Mouse (Mus musculus): ENCODE results near the gene Myl6. TPM values are rescaled to one million over a fixed set of nuclear protein-coding genes. Genes with fewer than 3 reads are reported as not detected.

The Myl6 gene
- total and polyA plus RNA-seq, 2 experiments from 2014 or later: 565 to 1,089 TPM

DNA sequence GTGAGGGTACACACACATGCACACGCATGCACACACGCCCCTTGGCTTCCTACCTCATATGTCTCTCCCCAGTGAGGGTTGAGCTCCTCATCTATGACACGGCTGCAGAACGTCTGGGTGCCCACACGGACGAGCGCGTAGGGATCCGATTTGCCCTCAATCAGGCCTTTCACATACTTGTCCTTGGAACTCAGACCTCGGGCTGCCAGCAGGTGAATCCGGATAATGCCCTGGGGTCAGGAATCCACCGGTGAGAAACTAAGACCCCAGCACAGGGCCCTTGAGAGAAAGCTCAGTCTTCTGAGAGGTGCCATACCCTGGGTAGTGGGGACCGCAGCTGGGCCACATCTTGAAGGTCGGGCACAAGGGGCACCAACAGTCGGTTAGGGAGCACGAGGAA, 26.6 kb upstream of the Myl6 start:
- no peak for ATAC-seq
- Histone ChIP-seq H3K27ac (no peak overlapping the region), H3K9me3 (ENCODE audit: low read length) (no peaks in the 10 kb centered on the region), H3K4me1 (ENCODE audit: insufficient read depth, low read length) (no peaks in the 10 kb centered on the region), H3K27me3 (ENCODE audit: insufficient read depth, low read length) (no peaks in the 10 kb centered on the region), H3K36me3 (ENCODE audit: insufficient read depth, low read length) (peaks cover 6% of the 10 kb centered on the region; the same call in 1 of the 2 replicates), H3K4me3 (ENCODE audit: low read length) (no peak overlapping the region), H3K4me2 (ENCODE audit: low read depth, low read length) (no peak overlapping the region), H3K9ac (replicated peaks; ENCODE audit: low read length) (no peak overlapping the region)
- TF ChIP-seq CTCF (IDR thresholded peaks at IDR 0.05; ENCODE audit: low read depth): no peak
- WGBS: 88% methylated on average over 16 of the region's 16 CpGs
- DNase-seq (ENCODE audit: low spot score): no peak

DNA sequence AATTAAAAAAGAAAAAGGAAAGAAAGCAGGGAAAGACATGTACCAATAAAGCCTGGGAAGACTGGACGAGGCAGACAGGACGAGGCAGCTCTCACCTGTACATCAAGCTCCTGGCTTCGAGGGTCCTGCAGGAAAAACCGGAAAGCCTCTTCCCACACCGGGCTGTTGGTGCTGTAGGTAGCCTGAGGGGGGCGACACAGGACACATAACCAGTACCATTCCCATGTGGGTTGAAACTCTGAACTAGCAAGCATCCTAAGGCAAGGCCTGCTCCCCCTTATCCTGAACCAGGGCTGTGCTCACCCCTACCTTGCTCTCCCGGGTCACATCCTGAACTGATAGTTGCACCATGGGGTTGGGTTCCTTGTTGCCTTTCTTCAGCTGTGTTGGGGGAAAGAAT, 24.9 kb upstream of the Myl6 start:
- H3K4me2 ChIP-seq (ENCODE audit: low read depth, low read length): no peak overlapping the region
- 78% methylated on average over 7 of the region's 7 CpGs for WGBS
- DNase-seq (ENCODE audit: low spot score) (peak; percentile 64), ATAC-seq (no peak)
- TF ChIP-seq CTCF (IDR thresholded peaks at IDR 0.05; ENCODE audit: low read depth): peak; percentile 67
- H3K27me3 ChIP-seq (ENCODE audit: insufficient read depth, low read length): no peaks in the 10 kb centered on the region
- H3K4me1 ChIP-seq (ENCODE audit: insufficient read depth, low read length): no peaks in the 10 kb centered on the region
- no peak overlapping the region for H3K4me3 ChIP-seq (ENCODE audit: low read length)
- H3K9ac ChIP-seq (replicated peaks; ENCODE audit: low read length): no peak overlapping the region
- H3K36me3 ChIP-seq (ENCODE audit: insufficient read depth, low read length): peaks cover 6% of the 10 kb centered on the region; the same call in 1 of the 2 replicates
- no peaks in the 10 kb centered on the region for H3K9me3 ChIP-seq (ENCODE audit: low read length)
- H3K27ac ChIP-seq: no peak overlapping the region

DNA sequence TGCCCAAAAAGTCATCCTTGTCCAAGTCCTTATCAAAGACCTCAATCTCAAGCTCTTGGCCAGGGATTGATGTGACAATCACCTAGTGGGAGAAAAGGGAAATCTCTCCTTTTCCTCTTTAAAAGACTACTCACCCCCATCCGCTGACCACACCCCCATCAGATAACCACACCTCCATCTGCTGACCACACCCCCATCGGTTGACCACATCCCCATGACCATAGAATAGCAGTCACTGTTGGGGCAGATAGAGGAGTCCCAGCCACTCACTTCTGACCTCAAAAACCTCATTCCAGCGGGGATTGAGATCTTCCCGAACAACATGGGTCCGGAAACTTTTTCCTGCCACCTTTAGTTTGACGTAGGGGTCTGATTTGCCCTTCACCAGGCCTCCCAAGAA, 22.7 kb upstream of the Myl6 start:
- DNase-seq (ENCODE audit: low spot score) (no peak), ATAC-seq (no peak)
- WGBS: 27% methylated on average over 6 of the region's 6 CpGs
- no peak overlapping the region for H3K9ac ChIP-seq (replicated peaks; ENCODE audit: low read length)
- no peaks in the 10 kb centered on the region for H3K27me3 ChIP-seq (ENCODE audit: insufficient read depth, low read length)
- H3K36me3 ChIP-seq (ENCODE audit: insufficient read depth, low read length): peaks cover 12% of the 10 kb centered on the region; the same call in 1 of the 2 replicates
- no peak; the same call in 1 of the 2 replicates for TF ChIP-seq CTCF (IDR thresholded peaks at IDR 0.05; ENCODE audit: low read depth)
- no peaks in the 10 kb centered on the region for H3K9me3 ChIP-seq (ENCODE audit: low read length)
- H3K27ac ChIP-seq: no peak overlapping the region
- H3K4me2 ChIP-seq (ENCODE audit: low read depth, low read length): no peak overlapping the region
- no peaks in the 10 kb centered on the region for H3K4me1 ChIP-seq (ENCODE audit: insufficient read depth, low read length)
- no peak overlapping the region for H3K4me3 ChIP-seq (ENCODE audit: low read length)

DNA sequence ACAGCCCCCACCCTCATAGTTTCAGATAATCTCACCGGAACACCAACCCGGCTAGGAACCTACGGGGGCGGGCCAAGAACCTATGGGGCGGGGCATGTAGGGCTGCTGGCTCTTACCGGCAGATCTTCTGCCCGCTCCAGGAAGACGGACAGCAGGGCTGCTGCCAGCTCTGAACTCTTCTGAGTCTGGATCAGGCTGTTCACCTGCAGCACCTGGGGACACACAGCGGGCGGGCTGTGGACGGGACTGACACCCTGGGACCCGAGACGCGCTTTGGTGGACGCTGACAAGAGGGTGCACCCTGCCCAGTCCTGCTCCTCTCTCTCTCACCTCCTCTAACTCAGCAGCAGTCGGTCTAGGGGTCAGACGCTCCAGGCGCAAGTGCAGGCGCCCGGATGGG, 22.1 kb upstream of the Myl6 start:
- DNase-seq (ENCODE audit: low spot score): no peak
- Histone ChIP-seq H3K4me2 (ENCODE audit: low read depth, low read length) (no peak overlapping the region), H3K9me3 (ENCODE audit: low read length) (no peaks in the 10 kb centered on the region), H3K4me1 (ENCODE audit: insufficient read depth, low read length) (no peaks in the 10 kb centered on the region), H3K27ac (no peak overlapping the region), H3K9ac (replicated peaks; ENCODE audit: low read length) (no peak overlapping the region), H3K36me3 (ENCODE audit: insufficient read depth, low read length) (peaks cover 19% of the 10 kb centered on the region; the same call in 1 of the 2 replicates), H3K27me3 (ENCODE audit: insufficient read depth, low read length) (no peaks in the 10 kb centered on the region), H3K4me3 (ENCODE audit: low read length) (no peak overlapping the region)
- ATAC-seq: no peak; the same call in 1 of the 2 replicates
- 32% methylated on average over 20 of the region's 20 CpGs for WGBS
- TF ChIP-seq CTCF (IDR thresholded peaks at IDR 0.05; ENCODE audit: low read depth): no peak

DNA sequence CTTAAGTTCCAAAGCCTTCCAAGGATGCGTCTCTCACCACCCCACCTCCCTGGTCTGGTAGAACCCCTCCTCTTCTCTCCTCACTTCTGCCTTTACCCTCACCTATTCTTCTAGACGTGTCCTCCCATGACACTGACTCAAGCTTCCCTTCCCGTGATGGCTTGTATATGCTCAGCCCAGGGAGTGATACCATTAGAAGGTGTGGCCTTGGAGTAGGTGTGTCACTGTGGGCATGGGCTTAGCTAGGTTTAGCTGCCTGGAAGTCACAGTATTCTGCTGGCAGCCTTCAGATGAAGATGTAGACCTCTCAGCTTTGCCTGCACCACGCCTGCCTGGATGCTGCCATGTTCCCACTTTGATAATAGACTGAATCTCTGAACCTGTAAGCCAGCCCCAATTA, 21.1 kb upstream of the Myl6 start:
- no peak for TF ChIP-seq CTCF (IDR thresholded peaks at IDR 0.05; ENCODE audit: low read depth)
- H3K36me3 ChIP-seq (ENCODE audit: insufficient read depth, low read length): peaks cover 13% of the 10 kb centered on the region; the same call in 1 of the 2 replicates
- no peaks in the 10 kb centered on the region for H3K27me3 ChIP-seq (ENCODE audit: insufficient read depth, low read length)
- H3K4me3 ChIP-seq (ENCODE audit: low read length): no peak overlapping the region
- DNase-seq (ENCODE audit: low spot score): no peak
- H3K4me2 ChIP-seq (ENCODE audit: low read depth, low read length): no peak overlapping the region
- H3K4me1 ChIP-seq (ENCODE audit: insufficient read depth, low read length): no peaks in the 10 kb centered on the region
- no peaks in the 10 kb centered on the region for H3K9me3 ChIP-seq (ENCODE audit: low read length)
- H3K27ac ChIP-seq: no peak overlapping the region
- WGBS: 81% methylated on average over 4 of the region's 4 CpGs
- no peak for ATAC-seq
- H3K9ac ChIP-seq (replicated peaks; ENCODE audit: low read length): no peak overlapping the region

DNA sequence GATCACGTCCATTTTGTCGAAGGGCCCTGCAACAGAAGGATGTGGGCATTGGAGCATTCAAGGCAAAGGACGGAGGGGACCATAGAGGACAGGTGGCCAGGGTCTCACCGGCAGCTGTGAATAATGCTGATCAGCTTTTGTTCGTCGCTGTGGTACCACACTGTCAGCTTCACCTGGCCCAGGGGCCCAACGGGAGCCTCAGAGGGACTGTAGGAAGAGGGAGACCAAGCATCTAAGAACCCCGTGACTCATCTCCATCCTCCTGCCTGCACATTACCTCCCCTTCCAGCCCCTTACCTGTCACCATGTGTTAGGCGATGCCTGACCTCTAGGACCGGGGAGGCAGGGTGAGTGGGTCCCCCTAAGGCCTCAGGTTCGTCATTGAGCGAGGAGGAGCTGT, 17.8 kb upstream of the Myl6 start:
- TF ChIP-seq CTCF (IDR thresholded peaks at IDR 0.05; ENCODE audit: low read depth): no peak
- H3K9ac ChIP-seq (replicated peaks; ENCODE audit: low read length): no peak overlapping the region
- peaks cover 13% of the 10 kb centered on the region; the same call in 1 of the 2 replicates for H3K36me3 ChIP-seq (ENCODE audit: insufficient read depth, low read length)
- no peaks in the 10 kb centered on the region for H3K9me3 ChIP-seq (ENCODE audit: low read length)
- H3K4me3 ChIP-seq (ENCODE audit: low read length): no peak overlapping the region
- no peak overlapping the region for H3K4me2 ChIP-seq (ENCODE audit: low read depth, low read length)
- H3K4me1 ChIP-seq (ENCODE audit: insufficient read depth, low read length): no peaks in the 10 kb centered on the region
- H3K27ac ChIP-seq: no peak overlapping the region
- 86% methylated on average over 12 of the region's 12 CpGs for WGBS
- ATAC-seq: no peak
- no peaks in the 10 kb centered on the region for H3K27me3 ChIP-seq (ENCODE audit: insufficient read depth, low read length)
- DNase-seq (ENCODE audit: low spot score): no peak

DNA sequence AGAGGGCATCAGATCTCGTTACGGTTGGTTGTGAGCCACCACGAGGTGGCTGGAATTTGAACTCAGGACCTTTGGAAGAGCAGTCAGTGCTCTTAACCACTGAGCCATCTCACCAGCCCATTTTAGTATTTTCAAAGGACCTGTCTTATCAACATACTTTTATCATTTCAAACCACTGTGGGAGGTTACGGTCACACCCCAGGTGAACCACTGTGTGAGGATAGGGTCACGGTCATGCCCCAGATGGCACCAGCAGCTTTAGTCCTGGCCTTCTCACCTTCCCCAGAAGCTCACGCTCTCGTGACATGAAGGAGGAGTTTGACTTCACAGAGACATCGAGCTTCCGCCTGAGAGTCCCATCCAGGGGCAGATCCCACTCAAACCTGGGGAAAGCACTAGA, 17.2 kb upstream of the Myl6 start:
- DNase-seq (ENCODE audit: low spot score) (no peak), ATAC-seq (no peak)
- H3K4me1 ChIP-seq (ENCODE audit: insufficient read depth, low read length): no peaks in the 10 kb centered on the region
- H3K4me3 ChIP-seq (ENCODE audit: low read length): no peak overlapping the region
- no peaks in the 10 kb centered on the region for H3K9me3 ChIP-seq (ENCODE audit: low read length)
- 89% methylated on average over 9 of the region's 9 CpGs for WGBS
- no peak overlapping the region for H3K9ac ChIP-seq (replicated peaks; ENCODE audit: low read length)
- no peak for TF ChIP-seq CTCF (IDR thresholded peaks at IDR 0.05; ENCODE audit: low read depth)
- no peaks in the 10 kb centered on the region for H3K27me3 ChIP-seq (ENCODE audit: insufficient read depth, low read length)
- no peak overlapping the region for H3K27ac ChIP-seq
- H3K4me2 ChIP-seq (ENCODE audit: low read depth, low read length): no peak overlapping the region
- peaks cover 13% of the 10 kb centered on the region; the same call in 1 of the 2 replicates for H3K36me3 ChIP-seq (ENCODE audit: insufficient read depth, low read length)

Measured in hindbrain, postnatal 0 days (tissue).